Mouse (Mus musculus) small intestine, adult 10 weeks (tissue): Measurements from ENCODE around the gene Fkbpl. TPM values are rescaled to one million over a fixed set of nuclear protein-coding genes. Genes with fewer than 3 reads are reported as not detected.

ENCODE experiments used
- polyA plus RNA-seq: library from polyadenylated mRNA; stranded (reverse); fragments of 350-450 nt; fragmentation: Illumina TruSeq; extraction: RNeasy Lipid Tissue Mini Kit (QIAGEN cat#74804); gene quantifications from one replicate; pipeline ENCODE4 v1.2.3, GENCODE M21; 2014; ENCODE audit warnings: low replicate concordance

Fkbpl gene
- polyA plus RNA-seq = 1.6 TPM

DNA sequence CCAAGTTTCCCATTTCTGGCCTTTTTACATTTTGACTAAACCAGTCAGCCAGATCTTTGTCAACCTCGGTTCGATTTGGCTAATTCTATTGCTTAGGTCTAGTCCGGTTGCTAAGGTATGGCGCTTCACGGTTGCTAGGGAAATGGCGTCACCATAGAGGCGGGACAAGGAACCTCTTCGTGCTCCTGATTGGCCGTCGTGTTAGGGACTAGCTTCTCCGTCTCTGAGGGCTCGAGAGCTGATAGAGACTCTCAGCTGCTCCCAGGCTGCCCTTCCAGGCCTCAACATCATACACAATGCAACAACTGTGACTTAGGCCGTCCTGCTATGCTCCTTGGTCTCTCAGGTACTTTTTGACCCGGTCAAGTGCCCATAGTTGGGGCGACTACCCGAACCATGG, at the start of gene Fkbpl:
Fkbpl (plus strand) TSS at position 157 of the 400 bp plus-strand sequence.

GRCm38 (mm10) chr17:34597566-34598095, 46.9 kb upstream of the Fkbpl start, which contains the start of gene Ager:
TSS of gene Ager (plus strand) at chr17:34597862.

DNA sequence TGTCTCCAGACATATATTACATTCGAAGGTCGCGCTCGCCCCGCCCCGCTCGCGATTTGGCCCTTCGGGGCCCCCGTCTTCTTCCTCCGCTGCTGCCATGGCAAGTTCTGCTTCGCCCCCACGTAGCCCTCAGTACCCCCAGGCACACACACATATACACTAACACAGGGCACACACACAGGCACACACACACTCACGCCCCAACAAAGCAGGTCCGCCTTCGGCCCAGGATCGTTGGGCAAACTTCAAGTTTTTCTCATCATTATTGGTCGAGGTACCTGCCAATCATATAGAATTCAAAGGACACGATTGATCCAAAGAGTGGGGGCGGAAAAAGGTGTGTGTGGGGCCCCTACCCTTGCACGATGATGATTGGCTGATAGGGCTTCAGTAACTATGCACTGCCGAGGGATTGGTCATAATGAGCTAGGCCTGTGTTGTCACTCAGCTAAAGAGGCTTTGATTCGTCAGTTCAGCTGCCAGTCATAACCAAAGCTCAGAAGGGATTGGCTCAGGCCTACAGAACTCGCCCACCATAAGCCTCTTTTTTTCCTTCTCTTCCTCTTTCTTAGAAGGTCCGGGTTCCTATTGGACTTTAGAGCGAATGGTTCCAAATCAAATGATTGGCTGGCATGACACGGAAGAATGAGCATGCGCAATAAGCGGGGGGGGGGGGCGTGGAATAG, 41.0 kb upstream of the Fkbpl start, which contains the start of gene Rnf5:
Rnf5 (minus strand) TSS at position 316 of the 686 bp plus-strand sequence.

GRCm38 (mm10) chr17:34604061-34604508, 40.5 kb upstream of the Fkbpl start, which contains the start of gene Agpat1:
TSS of gene Agpat1 (plus strand) at chr17:34604262.

GRCm38 (mm10) chr17:34615871-34616270, 28.7 kb upstream of the Fkbpl start, which contains the start of gene Egfl8:
TSS of gene Egfl8 (minus strand) at chr17:34615971.

DNA sequence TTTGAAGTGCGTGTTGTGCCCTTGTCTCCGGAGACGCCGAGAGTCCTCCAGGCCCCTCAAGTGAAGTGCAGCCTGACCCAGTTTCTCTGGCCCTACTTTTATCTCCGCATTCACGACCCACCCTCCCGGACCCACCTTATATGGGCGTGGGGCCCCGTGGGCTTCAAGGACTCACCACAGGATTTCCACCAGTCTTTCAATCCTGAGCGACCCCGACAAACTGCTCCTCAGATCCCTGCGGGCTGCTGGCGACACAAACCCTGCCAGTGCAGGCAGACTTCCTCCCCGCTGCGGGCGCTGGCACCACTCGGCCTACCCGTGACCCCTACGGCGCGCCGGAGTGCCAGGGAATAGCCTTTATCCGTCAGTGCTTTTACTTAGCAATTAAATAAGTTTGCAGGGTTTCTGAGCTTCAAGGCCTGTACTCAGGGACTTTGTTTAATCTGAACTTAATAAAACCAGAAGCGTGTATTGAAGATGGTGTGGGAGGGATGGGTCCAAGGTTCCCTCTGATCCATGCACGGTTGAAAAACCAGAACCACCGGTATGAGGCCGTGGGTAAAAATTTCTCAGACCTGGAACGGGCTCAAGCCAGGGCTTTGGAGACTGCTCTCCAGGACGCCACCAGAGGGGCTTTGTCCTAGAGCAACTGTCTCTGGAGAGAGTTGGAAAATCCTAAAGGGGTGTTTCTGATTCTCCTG, 16.5 kb upstream of the Fkbpl start, which contains the start of gene Ppt2:
Ppt2 (minus strand) TSS at position 568 of the 701 bp plus-strand sequence.

DNA sequence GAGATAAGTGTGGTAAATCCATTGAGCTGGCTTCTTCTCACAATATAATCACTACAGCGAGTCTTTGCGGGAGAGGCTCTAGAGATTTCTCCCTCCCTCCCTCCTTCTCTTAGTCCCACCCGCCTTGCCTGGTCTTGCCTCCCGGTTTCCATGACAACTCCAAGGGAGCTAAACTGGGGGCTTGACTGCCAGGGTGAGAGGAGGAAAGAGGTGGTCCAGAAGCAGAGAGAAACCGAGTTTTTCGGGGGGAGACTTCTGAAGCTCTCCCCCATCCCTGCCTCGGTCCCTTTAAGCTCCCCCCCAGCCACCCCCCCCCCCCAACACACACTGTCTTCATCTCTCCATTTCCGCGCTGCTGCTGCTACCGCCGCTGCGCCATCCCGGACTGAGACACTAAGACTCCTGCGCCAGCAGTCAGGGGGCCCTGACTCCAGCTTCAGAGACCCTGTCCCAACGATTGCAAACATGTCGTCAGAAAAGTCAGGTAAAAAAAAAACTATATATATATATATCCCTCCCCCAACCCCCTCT, 15.3 kb upstream of the Fkbpl start, which contains the start of gene Prrt1:
Prrt1 (plus strand) TSS at position 313 of the 531 bp plus-strand sequence.

DNA sequence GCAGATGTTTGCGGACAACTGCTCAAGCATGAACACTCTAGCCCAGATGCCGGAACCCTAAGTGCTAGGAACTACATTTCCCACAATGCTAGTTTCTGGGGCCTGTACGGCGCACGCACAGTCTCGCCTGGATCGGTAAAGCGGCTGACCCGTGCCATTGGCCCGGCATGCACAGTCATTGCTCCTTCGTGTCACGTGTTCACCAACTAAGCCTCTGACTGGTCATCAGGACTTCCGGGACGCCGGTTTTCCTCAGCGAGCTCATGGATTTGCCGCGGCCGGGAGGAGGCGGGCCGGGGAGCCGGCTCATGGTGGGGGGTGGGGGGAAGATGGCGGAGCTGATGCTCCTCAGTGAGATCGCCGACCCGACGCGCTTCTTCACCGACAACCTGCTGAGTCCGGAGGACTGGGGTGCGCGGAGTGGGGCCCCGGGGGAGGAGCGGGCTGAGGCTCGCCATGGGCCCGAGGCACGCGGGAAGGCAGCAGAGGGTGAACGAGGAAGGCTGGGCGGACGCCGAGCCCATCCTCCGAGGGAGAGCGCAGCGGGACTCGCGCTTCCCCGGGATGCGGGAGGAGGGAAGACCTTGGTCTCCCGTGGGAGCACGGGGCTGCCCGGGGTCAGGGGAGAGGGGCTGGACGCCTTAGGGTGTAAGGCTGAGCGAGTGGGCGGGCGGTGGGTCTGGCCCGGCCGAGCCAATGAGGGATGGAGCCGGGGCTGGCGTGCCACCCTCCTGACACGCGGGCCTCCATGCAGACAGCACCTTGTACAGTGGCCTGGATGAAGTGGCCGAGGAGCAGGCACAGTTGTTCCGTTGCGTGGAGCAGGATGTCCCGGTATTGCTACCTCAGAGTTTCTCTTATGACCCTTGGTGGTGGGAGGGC, 2.6 kb downstream of the Fkbpl start, which contains the start of gene Atf6b:
Atf6b (plus strand) TSS at position 241 of the 882 bp plus-strand sequence.

DNA sequence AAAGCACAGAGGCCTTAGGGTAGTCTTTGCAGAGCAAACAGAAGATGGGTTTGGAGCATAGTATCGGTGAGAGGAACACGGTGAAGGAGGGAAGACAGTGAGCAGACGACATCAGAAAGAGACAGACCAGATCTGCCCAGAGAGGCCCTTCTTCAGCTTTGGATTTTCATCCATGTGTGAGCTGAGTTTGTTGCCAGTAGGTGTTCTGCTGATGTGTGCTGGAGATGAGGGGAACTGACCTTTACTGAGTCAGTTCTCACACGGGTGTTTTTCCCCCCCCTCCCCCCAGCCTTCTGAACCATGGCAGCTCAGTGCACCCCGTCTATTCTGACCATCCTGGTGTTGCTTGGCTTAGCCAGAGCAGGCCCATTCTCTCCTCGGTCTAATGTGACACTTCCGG, 25.7 kb downstream of the Fkbpl start, which contains the start of gene Tnxb:
Tnxb (plus strand) TSS at position 301 of the 400 bp plus-strand sequence.

Other genes starting within 250 kb of the Fkbpl start
- 1.1 TPM for gene BC051142, start 245.9 kb upstream of the Fkbpl start, polyA plus RNA-seq
- 36.6 TPM for gene Btnl4, start 167.4 kb upstream of the Fkbpl start, polyA plus RNA-seq
- gene Btnl6, start 127.4 kb upstream of the Fkbpl start, polyA plus RNA-seq = 268 TPM
- gene Notch4, start 80.5 kb upstream of the Fkbpl start, polyA plus RNA-seq = 0.15 TPM
- 2.0 TPM for gene Gpsm3, start 55.0 kb upstream of the Fkbpl start, polyA plus RNA-seq
- 13.8 TPM for gene Pbx2, start 53.5 kb upstream of the Fkbpl start, polyA plus RNA-seq
- not detected for gene Ager, start 46.9 kb upstream of the Fkbpl start, polyA plus RNA-seq
- gene Rnf5, start 41.1 kb upstream of the Fkbpl start, polyA plus RNA-seq = 56.8 TPM
- gene Agpat1, start 40.5 kb upstream of the Fkbpl start, polyA plus RNA-seq = 3.7 TPM
- not detected for gene Egfl8, start 28.8 kb upstream of the Fkbpl start, polyA plus RNA-seq
- 0.74 TPM for gene Ppt2, start 16.3 kb upstream of the Fkbpl start, polyA plus RNA-seq
- gene Prrt1, start 15.2 kb upstream of the Fkbpl start, polyA plus RNA-seq = 1.6 TPM
- 1.3 TPM for gene Atf6b, start 2.4 kb downstream of the Fkbpl start, polyA plus RNA-seq
- gene Tnxb, start 25.8 kb downstream of the Fkbpl start, polyA plus RNA-seq = not detected
- gene C4b, start 99.1 kb downstream of the Fkbpl start, polyA plus RNA-seq = 0.19 TPM
- gene Cyp21a1, start 159.8 kb downstream of the Fkbpl start, polyA plus RNA-seq = not detected
- 17.0 TPM for gene Stk19, start 192.2 kb downstream of the Fkbpl start, polyA plus RNA-seq
- 1.6 TPM for gene Dxo, start 192.3 kb downstream of the Fkbpl start, polyA plus RNA-seq
- gene Skiv2l, start 205.4 kb downstream of the Fkbpl start, polyA plus RNA-seq = 4.8 TPM
- gene Nelfe, start 205.6 kb downstream of the Fkbpl start, polyA plus RNA-seq = 0.41 TPM
- 20.3 TPM for gene Cfb, start 217.8 kb downstream of the Fkbpl start, polyA plus RNA-seq
- gene Zbtb12, start 234.7 kb downstream of the Fkbpl start, polyA plus RNA-seq = 1.3 TPM
- 2.4 TPM for gene Gm20547, start 237.3 kb downstream of the Fkbpl start, polyA plus RNA-seq